Mouse (Mus musculus) gastrocnemius, adult 2 months (tissue): ENCODE measurements at regions not wholly inside any gene's neighbourhood (a gene's known extent, or its start where the extent isn't known, plus 50 kb on each side); places are given as distances from the start of the nearest gene placed in this dataset.

ENCODE experiments used
- DNase-seq: peaks from one replicate; pipeline ENCODE4 v3.0.0; 2022
- H3K27ac ChIP-seq: fragments of 200-600 bp; 2 replicates; pipeline ENCODE4 v1.8.1; 2022; ENCODE audit warnings: mild to moderate bottlenecking
- H3K4me3 ChIP-seq: fragments of 200-600 bp; 2 replicates; pipeline ENCODE4 v1.8.1; 2022; ENCODE audit warnings: mild to moderate bottlenecking, moderate library complexity
- CTCF ChIP-seq: fragments of 200-600 bp; IDR thresholded peaks from 2 replicates; pipeline ENCODE4 v1.8.1; 2022; ENCODE audit warnings: antibody characterized with exemption, mild to moderate bottlenecking, moderate library complexity
- intact Hi-C: fragments of 180-260 bp; cut with DNase I; formaldehyde crosslinking; loops from one replicate; pipeline ENCODE4 v1.15.1; 2025

DNA sequence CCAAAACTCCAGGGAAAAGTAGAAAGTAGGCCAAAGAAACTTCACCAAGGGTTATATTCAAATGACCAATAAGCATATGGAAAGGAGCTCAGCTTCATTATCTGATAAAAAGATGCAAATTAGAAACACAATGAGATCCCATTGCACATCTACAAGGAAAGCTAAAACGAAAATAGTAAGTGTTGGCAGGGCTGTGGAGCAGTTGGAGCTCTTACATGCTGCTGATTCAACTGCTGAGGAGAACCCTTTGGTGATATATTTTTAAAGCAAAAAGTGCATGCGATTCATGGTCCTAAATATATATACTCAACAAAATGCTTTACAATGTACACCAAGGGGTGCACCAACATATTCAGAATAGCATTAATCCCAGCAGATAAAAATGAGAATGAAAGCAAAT lies 218.5 kb upstream of the Gria1 start:
- intact Hi-C loops, result no loop called here
- DNase-seq, result no peak
- H3K27ac ChIP-seq, result no peak overlapping the region
- no peak for TF ChIP-seq CTCF
- no peak overlapping the region for H3K4me3 ChIP-seq

DNA sequence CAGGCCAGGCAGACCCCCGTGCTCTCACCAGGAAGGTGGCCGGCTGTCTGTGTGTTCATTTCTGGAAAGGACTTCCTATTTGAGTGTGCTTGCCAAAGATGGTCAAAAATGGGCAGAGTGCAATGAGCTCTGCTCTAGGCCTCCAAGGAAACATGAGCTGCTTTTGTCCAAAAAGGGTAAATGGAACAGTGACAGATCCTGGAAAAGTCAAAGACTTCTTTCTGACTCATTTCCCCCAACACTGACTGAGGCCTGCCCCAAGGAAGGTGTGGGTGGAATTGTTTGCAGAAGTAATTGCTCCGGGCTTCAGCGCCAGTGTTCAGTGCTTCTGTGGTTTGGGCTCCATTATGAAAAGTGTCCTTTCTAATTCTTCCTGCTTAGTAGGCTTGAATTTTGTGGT lies 203.9 kb upstream of the Gria1 start:
- Histone ChIP-seq H3K27ac (no peak overlapping the region), H3K4me3 (no peak overlapping the region)
- intact Hi-C loops, result no loop called here
- DNase-seq, result no peak
- no peak for TF ChIP-seq CTCF

DNA sequence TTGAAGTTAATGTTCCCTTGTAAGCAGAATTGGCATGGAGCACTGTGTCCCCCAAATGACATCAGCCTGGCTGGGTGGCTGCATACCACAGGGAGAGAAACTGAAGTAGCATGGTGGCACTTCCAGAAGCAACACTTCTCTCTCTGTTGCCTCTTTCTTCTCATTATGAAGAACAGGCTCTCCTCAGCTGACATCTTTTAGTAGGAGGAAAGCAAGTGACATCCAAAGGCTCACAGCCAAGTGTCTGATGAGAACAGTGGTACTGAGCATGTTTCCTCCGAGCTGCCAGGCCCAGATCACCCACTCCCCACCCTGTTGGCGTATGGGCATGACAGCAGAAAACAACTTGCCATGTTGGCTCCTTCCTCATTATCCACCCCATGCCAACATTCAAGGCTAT lies 201.0 kb upstream of the Gria1 start:
- intact Hi-C loops, result no loop called here
- Histone ChIP-seq H3K4me3 (no peak overlapping the region), H3K27ac (no peak overlapping the region)
- no peak for TF ChIP-seq CTCF
- no peak for DNase-seq

- no peak for DNase-seq
- no peak for TF ChIP-seq CTCF
- intact Hi-C loops, result no loop called here
- no peak overlapping the region for H3K27ac ChIP-seq
- no peak overlapping the region for H3K4me3 ChIP-seq
Measured at GRCm38 (mm10) chr11:56812121-56812520, 199.1 kb upstream of the Gria1 start.

DNA sequence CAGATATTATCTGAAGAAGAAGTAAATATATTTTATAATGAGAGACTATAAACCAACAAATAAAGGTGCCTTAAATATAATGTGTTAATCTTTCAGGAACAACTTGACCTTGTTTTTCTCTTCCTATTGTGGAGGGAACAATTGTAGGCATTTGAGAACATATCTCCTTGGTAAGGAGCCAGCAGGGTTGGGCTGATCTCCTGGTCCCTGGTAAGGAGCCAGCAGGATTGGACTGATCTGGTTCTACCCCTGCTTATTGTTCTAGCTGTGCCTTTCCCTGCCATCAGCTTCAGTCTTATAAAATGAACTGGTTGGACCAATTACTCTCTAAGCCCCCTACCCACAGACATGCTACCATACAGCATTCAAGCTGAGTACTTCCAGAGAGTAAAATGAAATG lies 187.7 kb upstream of the Gria1 start:
- Histone ChIP-seq H3K4me3 (no peak overlapping the region), H3K27ac (no peak overlapping the region)
- TF ChIP-seq CTCF, result no peak
- intact Hi-C loops, result no loop called here
- DNase-seq, result no peak

DNA sequence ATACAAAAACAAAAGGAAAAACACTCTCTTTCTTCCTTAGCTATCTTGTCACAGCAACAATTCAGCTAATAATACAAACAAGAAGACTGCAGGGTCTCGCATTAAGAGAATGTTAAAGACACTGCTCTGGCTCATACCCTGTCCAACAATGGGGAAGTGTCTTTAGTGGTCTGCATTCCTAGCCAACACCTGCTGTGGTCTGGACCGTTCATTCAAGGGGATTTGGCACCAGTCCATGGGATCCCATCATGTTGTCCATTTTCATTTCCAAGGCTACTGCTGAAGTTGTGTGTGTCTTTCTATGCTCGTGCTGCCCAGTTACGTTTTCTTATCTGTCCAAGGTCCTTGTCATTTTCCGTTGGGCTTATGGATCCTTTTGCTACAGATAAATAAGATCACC lies 183.7 kb upstream of the Gria1 start:
- no peak overlapping the region for H3K27ac ChIP-seq
- TF ChIP-seq CTCF, result no peak
- DNase-seq, result no peak
- intact Hi-C loops, result no loop called here
- no peak overlapping the region for H3K4me3 ChIP-seq

DNA sequence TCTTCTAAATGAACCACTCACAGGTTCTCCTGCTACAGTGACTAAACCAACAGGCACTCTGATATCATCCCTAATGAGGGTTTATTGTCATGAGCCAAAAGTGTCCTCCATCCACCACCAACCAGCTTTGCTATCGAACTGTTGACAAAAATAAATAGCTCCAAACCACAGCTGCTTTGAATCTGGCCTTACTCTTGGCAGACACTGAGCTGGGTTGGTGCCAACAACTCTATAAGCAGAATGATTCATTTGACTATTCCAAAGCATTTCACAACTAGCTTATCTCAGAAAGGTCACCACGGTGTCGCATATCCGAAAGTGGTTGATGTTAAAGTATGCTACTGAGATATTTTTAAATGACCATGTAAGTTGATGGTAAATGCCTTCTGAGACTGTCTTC lies 148.5 kb upstream of the Gria1 start:
- no peak for DNase-seq
- Histone ChIP-seq H3K4me3 (no peak overlapping the region), H3K27ac (no peak overlapping the region)
- intact Hi-C loops, result no loop called here
- TF ChIP-seq CTCF, result no peak

DNA sequence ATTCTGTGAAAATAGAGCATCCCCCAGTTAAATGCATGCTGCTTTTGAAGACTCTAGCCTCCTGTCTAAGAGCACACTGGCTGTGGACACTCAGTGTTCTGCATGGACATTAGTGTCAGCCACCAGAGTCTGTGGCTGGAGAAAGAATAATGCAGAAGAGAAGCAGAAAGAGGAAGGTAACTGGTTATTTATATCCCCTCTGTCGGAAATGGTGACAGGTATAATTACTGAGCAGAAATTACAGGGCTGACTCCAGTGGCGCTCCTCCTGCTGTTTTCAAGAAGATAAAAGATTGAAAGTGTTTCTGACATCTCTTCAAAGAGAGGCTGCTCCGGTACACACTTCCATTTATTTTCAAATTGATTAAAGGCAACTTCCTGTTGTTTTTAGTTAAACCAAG lies 139.5 kb upstream of the Gria1 start:
- TF ChIP-seq CTCF, result no peak
- DNase-seq, result no peak
- H3K27ac ChIP-seq, result no peak overlapping the region
- intact Hi-C loops, result no loop called here
- no peak overlapping the region for H3K4me3 ChIP-seq

GRCm38 (mm10) chr11:56898548-56898951 lies 112.6 kb upstream of the Gria1 start:
- TF ChIP-seq CTCF, result no peak
- intact Hi-C loops, result no loop called here
- DNase-seq, result no peak
- H3K4me3 ChIP-seq, result no peak overlapping the region
- no peak overlapping the region for H3K27ac ChIP-seq

GRCm38 (mm10) chr11:56901201-56901600 lies 110.0 kb upstream of the Gria1 start:
- no peak for TF ChIP-seq CTCF
- H3K4me3 ChIP-seq, result no peak overlapping the region

DNA sequence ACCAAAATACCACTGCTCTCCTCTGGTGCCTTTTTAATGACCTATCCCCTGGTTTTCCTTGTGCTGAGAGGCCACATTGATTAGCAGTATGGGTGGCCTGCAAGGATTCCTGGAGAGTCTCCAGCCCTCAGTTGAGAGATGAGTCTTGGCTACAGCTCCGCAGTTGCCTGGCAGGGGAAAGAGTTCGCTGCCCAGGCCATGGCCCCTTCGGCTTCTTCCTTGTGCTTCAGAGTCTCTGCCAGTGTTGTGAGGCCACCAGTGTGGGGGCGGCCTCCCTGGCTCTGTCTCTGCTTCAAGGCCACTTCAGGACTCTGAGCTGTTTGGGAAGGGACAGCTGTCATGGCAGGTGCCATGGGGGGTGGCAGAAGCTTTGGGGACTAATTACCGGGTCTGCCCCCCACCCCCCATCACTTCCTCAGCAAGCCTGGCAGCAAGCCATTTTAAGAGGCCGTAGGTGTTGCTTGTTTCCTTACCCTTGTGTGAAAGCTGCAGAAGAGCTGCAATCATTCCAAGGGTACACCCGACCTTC lies 85.8 kb upstream of the Gria1 start:
- H3K27ac ChIP-seq, result no peak overlapping the region
- intact Hi-C loops, result no loop called here
- TF ChIP-seq CTCF, result no peak
- DNase-seq, result no peak
- H3K4me3 ChIP-seq, result no peak overlapping the region

More at GRCm38 (mm10) chr11:56901201-56901600, 110.0 kb upstream of the Gria1 start:
- intact Hi-C loops, result no loop called here
- no peak for DNase-seq
- no peak overlapping the region for H3K27ac ChIP-seq

GRCm38 (mm10) chr11:56932766-56933165 lies 78.4 kb upstream of the Gria1 start:
- Histone ChIP-seq H3K27ac (no peak overlapping the region), H3K4me3 (no peak overlapping the region)
- no peak for DNase-seq
- no peak for TF ChIP-seq CTCF
- intact Hi-C loops, result no loop called here

- no peak for TF ChIP-seq CTCF
- DNase-seq, result no peak
- intact Hi-C loops, result no loop called here
Measured at GRCm38 (mm10) chr11:56952357-56952756, 58.8 kb upstream of the Gria1 start.

GRCm38 (mm10) chr11:56957824-56958223 lies 53.4 kb upstream of the Gria1 start:
- no peak for TF ChIP-seq CTCF
- no peak for DNase-seq
- H3K27ac ChIP-seq, result no peak overlapping the region
- H3K4me3 ChIP-seq, result no peak overlapping the region
- intact Hi-C loops, result no loop called here

More at GRCm38 (mm10) chr11:56952357-56952756, 58.8 kb upstream of the Gria1 start:
- H3K27ac ChIP-seq, result no peak overlapping the region
- no peak overlapping the region for H3K4me3 ChIP-seq
